Mouse (Mus musculus) kidney, embryonic 16.5 days (tissue): ENCODE measurements around the gene Larp4b. TPM values are rescaled to one million over a fixed set of nuclear protein-coding genes. Genes with fewer than 3 reads are reported as not detected.

Experiments
- ATAC-seq: fragments of 200-750 bp; cut with Nextera tagmentation; 2 replicates; pipeline ENCODE4 v1.8.0; 2017; ENCODE audit warnings: moderate TSS enrichment; ENCODE audit not compliant: low FRiP score, low TSS enrichment
- H3K27ac ChIP-seq: fragments of 300-500 bp; sonication (generic); 2 replicates; pipeline ENCODE4 v1.5.1; 2014; ENCODE audit warnings: low read length
- H3K27me3 ChIP-seq: fragments of 300-500 bp; sonication (generic); 2 replicates; pipeline ENCODE4 v1.6.1; 2014; ENCODE audit warnings: low read length, control low read depth, mixed read lengths; ENCODE audit not compliant: insufficient read depth
- H3K36me3 ChIP-seq: fragments of 300-500 bp; sonication (generic); 2 replicates; pipeline ENCODE4 v1.6.1; 2014; ENCODE audit warnings: low read length, control low read depth, mixed read lengths; ENCODE audit not compliant: insufficient read depth
- H3K4me1 ChIP-seq: fragments of 300-500 bp; sonication (generic); 2 replicates; pipeline ENCODE4 v1.6.1; 2014; ENCODE audit warnings: low read length, control low read depth, mixed read lengths; ENCODE audit not compliant: insufficient read depth
- H3K4me2 ChIP-seq: fragments of 300-500 bp; sonication (generic); replicated peaks from 2 replicates; pipeline ENCODE4 v1.6.1; 2014; ENCODE audit warnings: low read depth, low read length
- H3K4me3 ChIP-seq: fragments of 300-500 bp; sonication (generic); 2 replicates; pipeline ENCODE4 v1.5.1; 2014; ENCODE audit warnings: mild to moderate bottlenecking, low read length
- H3K9ac ChIP-seq: fragments of 300-500 bp; sonication (generic); replicated peaks from 2 replicates; pipeline ENCODE4 v1.6.1; 2014; ENCODE audit warnings: low read length
- H3K9me3 ChIP-seq: fragments of 300-500 bp; sonication (generic); 2 replicates; pipeline ENCODE4 v1.6.1; 2016; ENCODE audit warnings: low read length, control low read depth
- WGBS: fragments of 180-500 bp; shearing (Covaris S2); extraction: QIAGEN DNeasy Blood & Tissue Kit; methylation state at CpG from one replicate; pipeline ENCODE4 v1.1.7; 2014; 5-methylcytosine and 5-hydroxymethylcytosine counted together
- polyA plus RNA-seq: library from polyadenylated mRNA; unstranded; fragments of >200 nt; fragmentation: Nextera tagmentation; extraction: Ambion mirVana; gene quantifications from 2 replicates; pipeline ENCODE4 v1.2.1, GENCODE M21; 2015

Gene Larp4b
- polyA plus RNA-seq, 1 experiment from 2014 or later: 32.3 TPM

DNA sequence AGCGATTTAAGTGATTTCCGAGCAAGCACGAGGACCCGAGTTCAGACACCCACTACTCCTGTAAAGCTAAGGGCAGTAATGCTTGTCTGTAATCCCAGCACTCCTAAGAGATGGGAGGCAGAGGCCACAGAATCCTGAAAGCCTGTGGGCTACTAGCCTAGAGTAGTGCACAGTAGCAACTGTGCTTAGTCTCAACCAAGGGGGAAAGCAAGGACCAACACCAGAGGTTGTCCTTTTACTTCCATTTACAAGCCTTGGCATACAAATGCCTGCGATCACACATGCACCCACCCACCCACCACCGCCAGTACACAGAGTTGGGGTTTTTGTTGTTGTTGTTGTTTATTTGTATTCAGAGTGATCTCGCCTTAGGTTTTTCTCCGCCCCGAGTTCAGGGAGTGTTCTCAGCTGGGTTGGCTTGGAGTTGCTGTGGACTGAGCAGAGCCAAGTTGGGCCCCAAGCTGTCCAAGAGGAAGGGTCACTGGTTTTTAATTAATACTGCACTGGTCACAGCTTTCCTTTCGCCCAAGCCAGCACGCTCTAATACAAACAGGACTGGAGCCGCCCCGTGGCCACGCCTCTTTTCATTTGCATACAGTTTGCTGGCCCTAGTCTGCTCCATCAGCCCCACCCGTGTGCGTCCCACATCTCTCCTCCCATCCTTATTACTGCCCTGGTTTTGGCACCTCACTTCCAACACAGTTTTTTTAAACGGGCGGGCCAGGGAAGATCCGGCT is 105.2 kb downstream of the Larp4b start:
- Histone ChIP-seq H3K4me3 (no peak overlapping the region), H3K36me3 (no peaks in the 10 kb centered on the region), H3K4me2 (peak overlapping the region; percentile 44), H3K9ac (no peak overlapping the region), H3K9me3 (no peaks in the 10 kb centered on the region), H3K27ac (no peak overlapping the region), H3K27me3 (no peaks in the 10 kb centered on the region), H3K4me1 (peaks cover 10% of the 10 kb centered on the region; the same call in 1 of the 2 replicates)
- 32% methylated on average over 19 of the region's 19 CpGs for WGBS
- peak; percentile 89 for ATAC-seq

DNA sequence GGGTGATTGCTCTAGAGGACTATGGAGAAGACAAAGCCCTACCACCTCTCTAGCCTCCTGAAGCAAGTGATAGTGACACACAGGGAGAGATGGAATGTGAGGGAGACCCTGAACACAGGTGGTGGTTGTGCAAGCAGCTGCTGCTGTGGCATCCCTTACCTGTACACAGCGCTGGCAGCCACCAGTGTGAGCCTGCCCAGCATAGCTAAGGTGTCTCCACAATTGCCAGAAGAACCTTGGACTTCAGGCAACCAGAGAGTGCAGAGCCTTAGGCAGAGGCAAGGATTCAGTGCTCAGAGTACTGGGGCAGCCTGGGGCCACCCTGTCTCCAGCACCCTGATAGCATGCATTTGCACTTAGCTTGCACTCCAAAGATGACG is 105.8 kb downstream of the Larp4b start:
- Histone ChIP-seq H3K27me3 (no peaks in the 10 kb centered on the region), H3K36me3 (no peaks in the 10 kb centered on the region), H3K9ac (no peak overlapping the region), H3K4me3 (no peak overlapping the region), H3K9me3 (no peaks in the 10 kb centered on the region), H3K4me2 (peak overlapping the region; percentile 44), H3K27ac (no peak overlapping the region), H3K4me1 (peaks cover 10% of the 10 kb centered on the region; the same call in 1 of the 2 replicates)
- ATAC-seq: peak; percentile 54
- WGBS: 39% methylated on average over 2 of the region's 2 CpGs

DNA sequence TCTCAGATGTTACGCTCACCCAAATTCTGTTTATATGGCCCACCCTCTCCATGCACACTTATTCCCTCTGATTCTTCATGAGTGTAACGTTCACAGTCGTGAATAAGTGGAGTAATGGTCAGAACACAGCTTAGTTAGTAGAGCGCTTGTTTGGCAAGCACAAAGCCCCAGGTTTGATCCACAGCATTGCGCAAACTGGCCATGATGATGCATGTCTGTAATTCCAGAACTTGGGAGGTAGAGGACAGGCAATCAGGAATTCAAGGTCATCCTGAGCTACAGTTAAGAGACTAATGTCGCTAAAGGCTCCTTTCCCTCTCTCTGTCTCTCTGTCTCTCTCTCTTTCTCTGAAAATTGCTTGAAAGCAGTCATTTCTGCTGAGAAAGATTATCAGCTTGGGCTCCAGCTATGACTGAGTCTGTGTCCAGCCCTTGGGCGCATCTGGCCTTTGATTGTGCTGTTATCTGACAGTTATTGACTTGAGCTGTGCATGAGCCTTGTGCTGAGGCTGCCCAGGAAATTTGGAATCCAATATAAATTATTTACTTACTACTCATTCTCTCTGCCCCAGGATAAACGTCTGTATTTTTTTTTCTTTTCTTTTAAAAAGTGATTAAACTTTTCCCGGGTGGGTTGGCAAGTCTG is 129.2 kb downstream of the Larp4b start:
- Histone ChIP-seq H3K4me1 (no peaks in the 10 kb centered on the region), H3K4me2 (no peak overlapping the region), H3K9ac (no peak overlapping the region), H3K27ac (no peak overlapping the region), H3K4me3 (no peak overlapping the region), H3K9me3 (no peaks in the 10 kb centered on the region), H3K27me3 (no peaks in the 10 kb centered on the region), H3K36me3 (no peaks in the 10 kb centered on the region)
- no peak for ATAC-seq
- WGBS: 71% methylated on average over 9 of the region's 9 CpGs

Other genes starting within 250 kb of the Larp4b start
- 21.0 and 21.6 TPM in 2 replicates for gene Wdr37, start 222.0 kb upstream of the Larp4b start, polyA plus RNA-seq
- gene Idi1, start 208.4 kb upstream of the Larp4b start, polyA plus RNA-seq: 59.7 and 62.6 TPM in 2 replicates
- gene Gm9745, start 145.7 kb upstream of the Larp4b start, polyA plus RNA-seq: not detected in 2 replicates
- not detected in 2 replicates for gene Idi2, start 141.0 kb upstream of the Larp4b start, polyA plus RNA-seq
- 80.9 and 82.6 TPM in 2 replicates for gene Gtpbp4, start 97.8 kb upstream of the Larp4b start, polyA plus RNA-seq
- 4.3 and 4.6 TPM in 2 replicates for gene Dip2c, start 182.6 kb downstream of the Larp4b start, polyA plus RNA-seq